Mouse (Mus musculus) common myeloid progenitor, adult 5-6 weeks (primary cell): Measurements from ENCODE around the gene Pla2g4c. TPM values are rescaled to one million over a fixed set of nuclear protein-coding genes. Genes with fewer than 3 reads are reported as not detected.

Experiments
- ATAC-seq: replicated peaks from 2 replicates; pipeline ENCODE4 v1.8.0; 2016; ENCODE audit warnings: low read depth, mild to moderate bottlenecking, moderate TSS enrichment, inconsistent platforms; ENCODE audit not compliant: poor library complexity, severe bottlenecking
- total RNA-seq: library from RNA; stranded (forward); fragments of 200-1000, 187-1606 nt; gene quantifications from 2 replicates; pipeline ENCODE4 v1.2.3, GENCODE M21; 2017

The Pla2g4c gene
- total RNA-seq, 1 experiment from 2014 or later = 4.0 TPM

DNA sequence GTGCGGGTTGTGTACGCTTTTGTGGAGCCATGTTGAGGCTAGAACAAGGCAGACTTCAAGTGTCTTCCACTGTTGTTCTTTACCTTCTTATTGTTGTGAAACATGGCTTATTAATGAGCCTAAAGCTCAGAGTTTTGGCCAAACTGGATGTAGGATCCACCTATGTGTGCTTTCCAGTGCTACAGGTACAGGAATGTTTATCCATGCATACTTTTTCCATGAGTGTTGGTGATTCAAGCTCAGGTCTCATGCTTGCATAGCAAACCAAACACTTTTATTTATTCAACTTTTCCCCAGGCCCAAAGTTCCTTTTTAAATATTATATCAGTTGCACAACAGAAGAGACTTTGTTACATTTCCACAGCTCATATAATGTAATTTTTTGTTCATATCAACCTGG, 6.1 kb downstream of the Pla2g4c start:
- ATAC-seq = no peak

DNA sequence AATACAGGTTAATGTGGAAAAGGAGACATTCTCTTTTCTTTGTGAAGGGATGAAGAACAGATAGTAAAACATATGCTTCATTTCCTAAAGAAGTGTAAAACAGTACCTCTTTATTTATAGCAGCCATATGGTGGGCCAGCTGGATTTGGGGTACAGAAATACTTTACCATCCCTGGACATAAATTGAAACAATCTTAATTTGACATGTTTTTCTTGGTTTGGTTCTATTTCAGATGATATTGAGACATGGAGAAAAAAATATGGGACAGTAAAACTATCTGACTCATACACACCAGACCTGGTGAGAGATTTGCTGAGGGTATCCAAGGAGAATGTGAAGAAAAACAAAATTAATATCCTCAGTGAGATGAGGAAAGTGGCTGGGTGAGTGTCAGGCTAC, 31.5 kb downstream of the Pla2g4c start:
- ATAC-seq = no peak

DNA sequence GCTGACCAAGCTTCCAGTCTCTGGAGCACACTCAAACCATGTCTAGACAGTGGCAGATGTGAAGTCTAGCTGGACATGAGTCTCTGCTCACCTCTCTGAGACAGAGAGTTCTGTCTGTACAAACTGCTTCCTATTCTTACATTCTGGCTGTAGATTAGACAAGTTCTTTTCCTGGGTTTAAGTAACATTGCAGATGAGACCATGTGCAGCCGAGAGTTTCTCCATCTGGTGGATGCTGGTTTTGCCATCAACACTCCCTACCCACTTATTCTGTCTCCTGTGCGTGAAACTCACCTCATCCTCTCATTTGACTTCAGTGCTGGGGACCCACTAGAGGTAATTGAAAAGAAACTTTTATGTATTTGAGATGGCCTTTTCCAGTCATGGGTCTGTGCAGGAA, 56.1 kb downstream of the Pla2g4c start:
- ATAC-seq = no peak

- no peak for ATAC-seq
Measured at GRCm38 (mm10) chr7:13397832-13398231, 73.4 kb downstream of the Pla2g4c start, which contains the start of gene Cabp5. TSS of gene Cabp5 (plus strand) at chr7:13398132.

Other genes starting within 250 kb of the Pla2g4c start
- gene Vmn1r85, start 229.5 kb upstream of the Pla2g4c start, total RNA-seq = not detected in 2 replicates
- gene Vmn1r86, start 204.7 kb upstream of the Pla2g4c start, total RNA-seq = not detected in 2 replicates
- gene Vmn1r87, start 184.5 kb upstream of the Pla2g4c start, total RNA-seq = not detected in 2 replicates
- gene Vmn1r88, start 165.1 kb upstream of the Pla2g4c start, total RNA-seq = under 0.01 TPM in 1 of 2 replicates, not detected in the other
- gene Vmn1r89, start 111.6 kb upstream of the Pla2g4c start, total RNA-seq = not detected in 2 replicates
- 94.5 and 102 TPM in 2 replicates for gene Lig1, start 47.4 kb upstream of the Pla2g4c start, total RNA-seq
- 4.8 and 6.9 TPM in 2 replicates for gene Zswim9, start 45.9 kb upstream of the Pla2g4c start, total RNA-seq
- gene Cabp5, start 73.5 kb downstream of the Pla2g4c start, total RNA-seq = not detected in 2 replicates
- not detected in 2 replicates for gene Bsph1, start 126.2 kb downstream of the Pla2g4c start, total RNA-seq
- not detected in 2 replicates for gene Bsph2, start 246.4 kb downstream of the Pla2g4c start, total RNA-seq